Mouse (Mus musculus) CH12.LX (cell line): ENCODE results near the gene Qrfp. TPM values are rescaled to one million over a fixed set of nuclear protein-coding genes. Genes with fewer than 3 reads are reported as not detected.

Experiments
- DNase-seq: peaks from one replicate; pipeline ENCODE4 v3.0.0-alpha.2; 2013; ENCODE audit errors: extremely low read depth
- H3K27ac ChIP-seq: 2 replicates; pipeline ENCODE4 v1.5.1; 2012; ENCODE audit warnings: low read depth, mild to moderate bottlenecking, control low read depth, moderate library complexity; ENCODE audit not compliant: insufficient read depth
- H3K27me3 ChIP-seq: replicated peaks from 2 replicates; pipeline ENCODE3; 2012; ENCODE audit warnings: inconsistent platforms
- H3K36me3 ChIP-seq, 2 experiments: replicated peaks in 1 of 2; 2 replicates each; pipeline versions ENCODE3 to v1.6.1; 2012; ENCODE audit warnings: inconsistent platforms in 1 of 2, low read length in 1 of 2, mild to moderate bottlenecking in 1 of 2, mixed read lengths in 1 of 2, moderate library complexity in 1 of 2; ENCODE audit not compliant: control insufficient read depth in 1 of 2, insufficient read depth in 1 of 2
- H3K4me1 ChIP-seq, 2 experiments: 2 replicates each; pipeline ENCODE4 v1.6.1; 2012; ENCODE audit warnings: inconsistent platforms in 1 of 2, moderate library complexity in 1 of 2; ENCODE audit not compliant: insufficient read depth in 2 of 2, control insufficient read depth in 1 of 2
- H3K4me2 ChIP-seq: 2 replicates; pipeline ENCODE4 v1.6.1; 2012; ENCODE audit warnings: low read depth, mild to moderate bottlenecking, control low read depth; ENCODE audit not compliant: poor library complexity, insufficient read depth, severe bottlenecking
- H3K4me3 ChIP-seq, 3 experiments: fragments of 150-350 bp in 1 of 3; sonication (generic) in 1 of 3; replicated peaks in 1 of 3; 2 replicates each; pipeline versions ENCODE3 to v1.5.1; 2011 to 2012; ENCODE audit warnings: low read depth in 2 of 3, low read length in 2 of 3, mild to moderate bottlenecking in 2 of 3, moderate library complexity in 2 of 3, control low read depth in 1 of 3, improper control_type of control experiment in 1 of 3, inconsistent platforms in 1 of 3, mixed read lengths in 1 of 3; ENCODE audit not compliant: poor library complexity in 1 of 3
- H3K79me2 ChIP-seq: replicated peaks from 2 replicates; pipeline ENCODE4 v1.6.1; 2012; ENCODE audit warnings: mild to moderate bottlenecking, moderate library complexity; ENCODE audit not compliant: control insufficient read depth, poor library complexity, insufficient read depth, severe bottlenecking; ENCODE audit errors: extremely low read depth
- H3K9ac ChIP-seq: 2 replicates; pipeline ENCODE4 v1.6.1; 2012; ENCODE audit warnings: low read depth, mild to moderate bottlenecking, control low read depth, moderate library complexity; ENCODE audit not compliant: insufficient read depth
- H3K9me3 ChIP-seq: replicated peaks from 2 replicates; pipeline ENCODE3; 2012; ENCODE audit warnings: low read length, inconsistent platforms, mixed read lengths
- BHLHE40 ChIP-seq: IDR thresholded peaks from 2 replicates; pipeline ENCODE4 v1.6.1; 2011; ENCODE audit warnings: mild to moderate bottlenecking, low read depth, low read length, improper control_type of control experiment
- CHD1 ChIP-seq: IDR thresholded peaks from 2 replicates; pipeline ENCODE4 v1.6.1; 2012; ENCODE audit warnings: low read depth, low read length, improper control_type of control experiment, inconsistent platforms
- CHD2 ChIP-seq: IDR thresholded peaks from 2 replicates; pipeline ENCODE4 v1.6.1; 2011; ENCODE audit warnings: low read length, improper control_type of control experiment
- CTCF ChIP-seq, 2 experiments: IDR thresholded peaks in 1 of 2; conservative IDR thresholded peaks in 1 of 2; 2 replicates each; pipeline ENCODE4 v1.5.1; 2011 to 2012; ENCODE audit warnings: low read depth in 2 of 2, low read length in 2 of 2, improper control_type of control experiment in 1 of 2, inconsistent platforms in 1 of 2, mild to moderate bottlenecking in 1 of 2, moderate library complexity in 1 of 2
- ELF1 ChIP-seq: IDR thresholded peaks from 2 replicates; pipeline ENCODE4 v1.6.1; 2014; ENCODE audit warnings: low read depth, mild to moderate bottlenecking, inconsistent platforms, low read length, improper control_type of control experiment
- ETS1 ChIP-seq: conservative IDR thresholded peaks from 2 replicates; pipeline ENCODE4 v1.6.1; 2012; ENCODE audit warnings: low read depth, mild to moderate bottlenecking, inconsistent platforms, low read length, improper control_type of control experiment, moderate library complexity
- GABPA ChIP-seq: IDR thresholded peaks from 2 replicates; pipeline ENCODE4 v1.6.1; 2012; ENCODE audit warnings: low read depth, low read length, improper control_type of control experiment, inconsistent platforms; ENCODE audit not compliant: insufficient replicate concordance
- HCFC1 ChIP-seq: IDR thresholded peaks from 2 replicates; pipeline ENCODE4 v1.6.1; 2012; ENCODE audit warnings: low read depth, mild to moderate bottlenecking, inconsistent platforms, low read length, improper control_type of control experiment
- JUN ChIP-seq: IDR thresholded peaks from 2 replicates; pipeline ENCODE4 v1.6.1; 2011; ENCODE audit warnings: low read depth, mild to moderate bottlenecking, low read length, improper control_type of control experiment, moderate library complexity; ENCODE audit not compliant: insufficient read depth
- MAFK ChIP-seq: IDR thresholded peaks from 2 replicates; pipeline ENCODE4 v1.6.1; 2011; ENCODE audit warnings: low read length, improper control_type of control experiment; ENCODE audit not compliant: insufficient replicate concordance
- MAX ChIP-seq: IDR thresholded peaks from 2 replicates; pipeline ENCODE4 v1.6.1; 2011; ENCODE audit warnings: low read length, improper control_type of control experiment
- MAZ ChIP-seq: IDR thresholded peaks from 2 replicates; pipeline ENCODE4 v1.6.1; 2012; ENCODE audit warnings: low read depth, mild to moderate bottlenecking, inconsistent platforms, low read length, improper control_type of control experiment, moderate library complexity
- MXI1 ChIP-seq: IDR thresholded peaks from 2 replicates; pipeline ENCODE4 v1.6.1; 2011; ENCODE audit warnings: mild to moderate bottlenecking, low read depth, low read length, improper control_type of control experiment
- MYC ChIP-seq: IDR thresholded peaks from 2 replicates; pipeline ENCODE4 v1.6.1; 2011; ENCODE audit warnings: low read depth, mild to moderate bottlenecking, improper control_type of control experiment, low read length
- NELFE ChIP-seq: IDR thresholded peaks from 2 replicates; pipeline ENCODE4 v1.6.1; 2011; ENCODE audit warnings: low read depth, low read length, improper control_type of control experiment
- RAD21 ChIP-seq: IDR thresholded peaks from 2 replicates; pipeline ENCODE4 v1.6.1; 2011; ENCODE audit warnings: low read depth, mild to moderate bottlenecking, low read length, improper control_type of control experiment, moderate library complexity
- RCOR1 ChIP-seq: conservative IDR thresholded peaks from 2 replicates; pipeline ENCODE4 v1.6.1; 2012; ENCODE audit warnings: low read depth, mild to moderate bottlenecking, inconsistent platforms, low read length, improper control_type of control experiment
- SIN3A ChIP-seq: IDR thresholded peaks from 2 replicates; pipeline ENCODE4 v1.6.1; 2012; ENCODE audit warnings: low read length, improper control_type of control experiment, inconsistent platforms
- SMC3 ChIP-seq: IDR thresholded peaks from 2 replicates; pipeline ENCODE4 v1.6.1; 2011; ENCODE audit warnings: low read depth, low read length, improper control_type of control experiment
- TBP ChIP-seq: conservative IDR thresholded peaks from 2 replicates; pipeline ENCODE4 v1.6.1; 2011; ENCODE audit warnings: low read depth, low read length, improper control_type of control experiment
- USF1 ChIP-seq: IDR thresholded peaks from 2 replicates; pipeline ENCODE4 v1.6.1; 2014; ENCODE audit warnings: low read depth, mild to moderate bottlenecking, inconsistent platforms, low read length, improper control_type of control experiment
- USF2 ChIP-seq: conservative IDR thresholded peaks from 2 replicates; pipeline ENCODE4 v1.6.1; 2011; ENCODE audit warnings: low read depth, low read length, improper control_type of control experiment
- ZC3H11A ChIP-seq: IDR thresholded peaks from 2 replicates; pipeline ENCODE4 v1.6.1; 2012; ENCODE audit warnings: low read depth, mild to moderate bottlenecking, inconsistent platforms, low read length, improper control_type of control experiment
- ZNF384 ChIP-seq: IDR thresholded peaks from 2 replicates; pipeline ENCODE4 v1.6.1; 2012; ENCODE audit warnings: low read depth, low read length, improper control_type of control experiment, inconsistent platforms
- dilution Hi-C: fragments of 300-500 bp; cut with MboI; formaldehyde crosslinking; loops from 2 replicates; pipeline ENCODE4 v1.14.3; 2020; ENCODE audit warnings: low sequenced_read_pairs; ENCODE audit not compliant: extremely low pct_unique_long_range_greater_than_20kb, extremely low pct_ligation_motif_present
- in situ Hi-C: fragments of 300-500 bp; cut with MboI; formaldehyde crosslinking; loops from 3 replicates; pipeline ENCODE4 v1.14.3; 2019; ENCODE audit warnings: low sequenced_read_pairs, low pct_ligation_motif_present, low pct_unique_long_range_greater_than_20kb, mixed read lengths
- polyA plus RNA-seq: library from polyadenylated mRNA; unstranded; fragments of >175 nt; gene quantifications from 2 replicates; pipeline ENCODE4 v1.2.1, GENCODE M21; 2012; ENCODE audit warnings: low read depth; ENCODE audit not compliant: insufficient read length
- total RNA-seq, 2 experiments: library from RNA; depleted of rRNA; stranded (reverse); fragments of 300-350 nt in 1 of 2; fragments of >200 nt in 1 of 2; gene quantifications; 2 replicates each; pipeline ENCODE4 v1.2.3; 2012 to 2014

The Qrfp gene
- total and polyA plus RNA-seq, 3 experiments: not detected

DNA sequence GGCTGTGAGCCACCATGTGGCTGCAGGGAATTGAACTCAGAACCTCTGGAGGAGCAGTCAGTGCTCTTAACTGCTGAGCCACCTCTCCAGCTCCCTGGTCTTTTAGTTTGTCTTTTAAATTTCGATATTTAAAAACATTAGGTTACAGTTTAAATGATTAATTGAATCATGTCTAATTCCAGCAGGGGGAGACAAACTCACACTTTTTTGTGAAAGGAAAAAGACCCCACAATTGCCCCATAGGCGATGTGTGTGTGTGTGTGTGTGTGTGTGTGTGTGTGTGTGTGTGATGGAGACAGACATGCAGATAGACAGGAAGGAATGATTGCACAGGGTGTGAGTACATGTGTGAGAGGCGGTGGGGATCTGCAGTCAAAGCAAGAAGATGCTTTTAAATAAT lies 22.2 kb downstream of the Qrfp start:
- Histone ChIP-seq H3K9me3 (no peaks in the 10 kb centered on the region), H3K4me3 (no peak overlapping the region), H3K27ac (no peak overlapping the region), H3K79me2 (no peaks in the 10 kb centered on the region), H3K27me3 (no peaks in the 10 kb centered on the region), H3K9ac (no peak overlapping the region), H3K4me2 (no peak overlapping the region), H3K36me3 (peaks cover 40 to 91% of the 10 kb centered on the region in 2 experiments), H3K4me1 (peaks cover 0 to 10% of the 10 kb centered on the region in 2 experiments; a peak in 2 of 4 replicates)
- in situ Hi-C loops: loop anchor here (5.0 to 25.0 kb wide), 3 partner anchors 63 to 301 kb away; partner anchors contain the start of gene Abl1
- dilution Hi-C loops: no loop called here
- DNase-seq: no peak
- TF ChIP-seq ZC3H11A (no peak), RAD21 (peak; percentile 17), CTCF (conservative IDR thresholded peaks at IDR 0.05 in 1 of 2, IDR thresholded peaks at IDR 0.05 in 1 of 2; ENCODE audit: low read depth in 2 of 2, low read length in 2 of 2) (peak in 1 of 2 experiments; percentile 38; a peak in 2 of 4 replicates), MAFK (no peak), CHD1 (no peak)

- dilution Hi-C loops: no loop called here
- Histone ChIP-seq H3K9me3 (no peaks in the 10 kb centered on the region), H3K4me2 (no peak overlapping the region), H3K79me2 (no peaks in the 10 kb centered on the region), H3K36me3 (peaks cover 37 to 92% of the 10 kb centered on the region in 2 experiments), H3K4me3 (no peak overlapping the region), H3K27me3 (no peaks in the 10 kb centered on the region), H3K4me1 (peaks cover 0 to 10% of the 10 kb centered on the region in 2 experiments; a peak in 2 of 4 replicates), H3K9ac (no peak overlapping the region), H3K27ac (no peak overlapping the region)
- DNase-seq: peak; percentile 73
- in situ Hi-C loops: loop anchor here (5.0 to 25.0 kb wide), 3 partner anchors 62 to 300 kb away; partner anchors contain the start of gene Abl1
- TF ChIP-seq MXI1 (no peak), ELF1 (no peak), RAD21 (peak; percentile 42), CTCF (conservative IDR thresholded peaks at IDR 0.05 in 1 of 2, IDR thresholded peaks at IDR 0.05 in 1 of 2; ENCODE audit: low read depth in 2 of 2, low read length in 2 of 2) (peak; percentile 78 to 83), SMC3 (peak; percentile 68), ZC3H11A (no peak), MYC (no peak), GABPA (no peak)
These were observed 23.4 kb downstream of the Qrfp start for GRCm38 (mm10) chr2:31787029-31787428.

- Histone ChIP-seq H3K9me3 (no peaks in the 10 kb centered on the region), H3K36me3 (peaks cover 29 to 92% of the 10 kb centered on the region in 2 experiments), H3K4me2 (no peak overlapping the region), H3K27ac (no peak overlapping the region), H3K79me2 (no peaks in the 10 kb centered on the region), H3K4me1 (peaks cover 0 to 10% of the 10 kb centered on the region in 2 experiments; a peak in 2 of 4 replicates), H3K4me3 (no peak overlapping the region), H3K9ac (no peak overlapping the region), H3K27me3 (no peaks in the 10 kb centered on the region)
- in situ Hi-C loops: loop anchor here (5.0 to 25.0 kb wide), 3 partner anchors 60 to 298 kb away; partner anchors contain the start of gene Abl1
- dilution Hi-C loops: no loop called here
- peak; percentile 87 for DNase-seq
- TF ChIP-seq TBP (no peak), MAFK (no peak), BHLHE40 (no peak), MAX (peak; percentile 81), CHD1 (no peak), CTCF (conservative IDR thresholded peaks at IDR 0.05 in 1 of 2, IDR thresholded peaks at IDR 0.05 in 1 of 2; ENCODE audit: low read depth in 2 of 2, low read length in 2 of 2) (peak; percentile 86 to 95), JUN (no peak), SMC3 (peak; percentile 84), MAZ (no peak), RCOR1 (no peak), USF1 (no peak), ETS1 (no peak), NELFE (no peak; the same call in 1 of the 2 replicates), HCFC1 (no peak), GABPA (no peak), SIN3A (no peak), MYC (peak; percentile 96), CHD2 (no peak), ZC3H11A (no peak), USF2 (no peak), ZNF384 (no peak)
These were observed 25.3 kb downstream of the Qrfp start for GRCm38 (mm10) chr2:31785074-31785473.
